Mouse (Mus musculus): ENCODE data around the gene Tiam1. TPM values are rescaled to one million over a fixed set of nuclear protein-coding genes. Genes with fewer than 3 reads are reported as not detected.

Gene Tiam1
- polyA plus RNA-seq, 1 experiment from 2014 or later, result 24.5 TPM

GRCm38 (mm10) chr16:89958982-89959381, 184.6 kb downstream of the Tiam1 start:
- WGBS, result 15% methylated on average over 12 of the region's 12 CpGs
- H3K9me3 ChIP-seq (ENCODE audit: control insufficient read depth, low read length), result no peaks in the 10 kb centered on the region
- no peaks in the 10 kb centered on the region for H3K27me3 ChIP-seq (ENCODE audit: control insufficient read depth, insufficient read depth, low read length)
- H3K36me3 ChIP-seq (ENCODE audit: control insufficient read depth, insufficient read depth, low read length), result no peaks in the 10 kb centered on the region
- peaks cover 14% of the 10 kb centered on the region for H3K4me1 ChIP-seq (ENCODE audit: control insufficient read depth, insufficient read depth, low read length)
- H3K27ac ChIP-seq (ENCODE audit: low read depth, low read length), result no peak overlapping the region
- peak overlapping the region; percentile 21 for H3K4me2 ChIP-seq (replicated peaks; ENCODE audit: low read depth, low read length)
- ATAC-seq (ENCODE audit: low FRiP score, low TSS enrichment), result peak; percentile 24; the same call in 1 of the 2 replicates
- H3K9ac ChIP-seq (ENCODE audit: low read depth, low read length), result no peak overlapping the region
- no peak overlapping the region for H3K4me3 ChIP-seq (ENCODE audit: low read length)

GRCm38 (mm10) chr16:89958030-89958429, 185.5 kb downstream of the Tiam1 start:
- no peaks in the 10 kb centered on the region for H3K36me3 ChIP-seq (ENCODE audit: control insufficient read depth, insufficient read depth, low read length)
- ATAC-seq (ENCODE audit: low FRiP score, low TSS enrichment), result no peak
- H3K27me3 ChIP-seq (ENCODE audit: control insufficient read depth, insufficient read depth, low read length), result no peaks in the 10 kb centered on the region
- WGBS, result 58% methylated on average over 10 of the region's 10 CpGs
- no peak overlapping the region for H3K9ac ChIP-seq (ENCODE audit: low read depth, low read length)
- no peak overlapping the region for H3K4me2 ChIP-seq (replicated peaks; ENCODE audit: low read depth, low read length)
- H3K4me1 ChIP-seq (ENCODE audit: control insufficient read depth, insufficient read depth, low read length), result peaks cover 14% of the 10 kb centered on the region
- H3K4me3 ChIP-seq (ENCODE audit: low read length), result no peak overlapping the region
- H3K9me3 ChIP-seq (ENCODE audit: control insufficient read depth, low read length), result no peaks in the 10 kb centered on the region
- no peak overlapping the region for H3K27ac ChIP-seq (ENCODE audit: low read depth, low read length)

- peak; percentile 58 for ATAC-seq (ENCODE audit: low FRiP score, low TSS enrichment)
These were observed 189.0 kb downstream of the Tiam1 start for GRCm38 (mm10) chr16:89954525-89954924.

GRCm38 (mm10) chr16:89954114-89954513, 189.5 kb downstream of the Tiam1 start:
- Histone ChIP-seq H3K4me2 (replicated peaks; ENCODE audit: low read depth, low read length) (no peak overlapping the region), H3K4me3 (ENCODE audit: low read length) (no peak overlapping the region), H3K27ac (ENCODE audit: low read depth, low read length) (peak overlapping the region; percentile 26; the same call in 1 of the 2 replicates), H3K36me3 (ENCODE audit: control insufficient read depth, insufficient read depth, low read length) (no peaks in the 10 kb centered on the region), H3K9ac (ENCODE audit: low read depth, low read length) (no peak overlapping the region), H3K9me3 (ENCODE audit: control insufficient read depth, low read length) (no peaks in the 10 kb centered on the region), H3K27me3 (ENCODE audit: control insufficient read depth, insufficient read depth, low read length) (no peaks in the 10 kb centered on the region), H3K4me1 (ENCODE audit: control insufficient read depth, insufficient read depth, low read length) (peaks cover 3% of the 10 kb centered on the region)
- no peak for ATAC-seq (ENCODE audit: low FRiP score, low TSS enrichment)
- 79% methylated on average over 1 of the region's 1 CpGs for WGBS

More at GRCm38 (mm10) chr16:89954525-89954924, 189.0 kb downstream of the Tiam1 start:
- Histone ChIP-seq H3K4me3 (ENCODE audit: low read length) (no peak overlapping the region), H3K27ac (ENCODE audit: low read depth, low read length) (0 out of 2 replicates have a peak overlapping the region, but pooled peaks have one; percentile 26), H3K9ac (ENCODE audit: low read depth, low read length) (no peak overlapping the region), H3K4me2 (replicated peaks; ENCODE audit: low read depth, low read length) (no peak overlapping the region), H3K4me1 (ENCODE audit: control insufficient read depth, insufficient read depth, low read length) (peaks cover 6% of the 10 kb centered on the region), H3K36me3 (ENCODE audit: control insufficient read depth, insufficient read depth, low read length) (no peaks in the 10 kb centered on the region), H3K9me3 (ENCODE audit: control insufficient read depth, low read length) (no peaks in the 10 kb centered on the region), H3K27me3 (ENCODE audit: control insufficient read depth, insufficient read depth, low read length) (no peaks in the 10 kb centered on the region)
- 56% methylated on average over 8 of the region's 8 CpGs for WGBS

GRCm38 (mm10) chr16:89952821-89953220, 190.7 kb downstream of the Tiam1 start:
- Histone ChIP-seq H3K4me2 (replicated peaks; ENCODE audit: low read depth, low read length) (no peak overlapping the region), H3K27me3 (ENCODE audit: control insufficient read depth, insufficient read depth, low read length) (no peaks in the 10 kb centered on the region), H3K4me1 (ENCODE audit: control insufficient read depth, insufficient read depth, low read length) (no peaks in the 10 kb centered on the region), H3K9me3 (ENCODE audit: control insufficient read depth, low read length) (no peaks in the 10 kb centered on the region), H3K4me3 (ENCODE audit: low read length) (no peak overlapping the region), H3K27ac (ENCODE audit: low read depth, low read length) (no peak overlapping the region), H3K9ac (ENCODE audit: low read depth, low read length) (no peak overlapping the region), H3K36me3 (ENCODE audit: control insufficient read depth, insufficient read depth, low read length) (no peaks in the 10 kb centered on the region)
- 81% methylated on average over 5 of the region's 5 CpGs for WGBS
- ATAC-seq (ENCODE audit: low FRiP score, low TSS enrichment), result no peak

- no peaks in the 10 kb centered on the region for H3K36me3 ChIP-seq (ENCODE audit: control insufficient read depth, insufficient read depth, low read length)
- no peak overlapping the region for H3K27ac ChIP-seq (ENCODE audit: low read depth, low read length)
- no peaks in the 10 kb centered on the region for H3K27me3 ChIP-seq (ENCODE audit: control insufficient read depth, insufficient read depth, low read length)
- no peak overlapping the region for H3K4me3 ChIP-seq (ENCODE audit: low read length)
- ATAC-seq (ENCODE audit: low FRiP score, low TSS enrichment), result no peak
- 60% methylated on average over 8 of the region's 8 CpGs for WGBS
- no peaks in the 10 kb centered on the region for H3K9me3 ChIP-seq (ENCODE audit: control insufficient read depth, low read length)
- no peak overlapping the region for H3K9ac ChIP-seq (ENCODE audit: low read depth, low read length)
- no peaks in the 10 kb centered on the region for H3K4me1 ChIP-seq (ENCODE audit: control insufficient read depth, insufficient read depth, low read length)
- H3K4me2 ChIP-seq (replicated peaks; ENCODE audit: low read depth, low read length), result no peak overlapping the region
These were observed 192.8 kb downstream of the Tiam1 start for GRCm38 (mm10) chr16:89950754-89951153.

GRCm38 (mm10) chr16:89950251-89950650, 193.3 kb downstream of the Tiam1 start:
- 77% methylated on average over 6 of the region's 6 CpGs for WGBS
- no peak overlapping the region for H3K27ac ChIP-seq (ENCODE audit: low read depth, low read length)

GRCm38 (mm10) chr16:89948040-89948439, 195.5 kb downstream of the Tiam1 start:
- H3K9me3 ChIP-seq (ENCODE audit: control insufficient read depth, low read length), result no peaks in the 10 kb centered on the region
- no peaks in the 10 kb centered on the region for H3K36me3 ChIP-seq (ENCODE audit: control insufficient read depth, insufficient read depth, low read length)
- H3K27ac ChIP-seq (ENCODE audit: low read depth, low read length), result no peak overlapping the region
- H3K4me3 ChIP-seq (ENCODE audit: low read length), result no peak overlapping the region
- H3K9ac ChIP-seq (ENCODE audit: low read depth, low read length), result no peak overlapping the region
- no peak overlapping the region for H3K4me2 ChIP-seq (replicated peaks; ENCODE audit: low read depth, low read length)
- no peak for ATAC-seq (ENCODE audit: low FRiP score, low TSS enrichment)
- H3K27me3 ChIP-seq (ENCODE audit: control insufficient read depth, insufficient read depth, low read length), result no peaks in the 10 kb centered on the region
- 96% methylated on average over 1 of the region's 1 CpGs for WGBS
- peaks cover 11% of the 10 kb centered on the region; the same call in 1 of the 2 replicates for H3K4me1 ChIP-seq (ENCODE audit: control insufficient read depth, insufficient read depth, low read length)

More at GRCm38 (mm10) chr16:89950251-89950650, 193.3 kb downstream of the Tiam1 start:
- Histone ChIP-seq H3K9me3 (ENCODE audit: control insufficient read depth, low read length) (no peaks in the 10 kb centered on the region), H3K4me2 (replicated peaks; ENCODE audit: low read depth, low read length) (no peak overlapping the region), H3K27me3 (ENCODE audit: control insufficient read depth, insufficient read depth, low read length) (no peaks in the 10 kb centered on the region), H3K36me3 (ENCODE audit: control insufficient read depth, insufficient read depth, low read length) (no peaks in the 10 kb centered on the region), H3K9ac (ENCODE audit: low read depth, low read length) (no peak overlapping the region), H3K4me1 (ENCODE audit: control insufficient read depth, insufficient read depth, low read length) (no peaks in the 10 kb centered on the region), H3K4me3 (ENCODE audit: low read length) (no peak overlapping the region)
- no peak for ATAC-seq (ENCODE audit: low FRiP score, low TSS enrichment)

GRCm38 (mm10) chr16:89946816-89947215, 196.8 kb downstream of the Tiam1 start:
- WGBS, result 91% methylated on average over 11 of the region's 11 CpGs
- H3K9me3 ChIP-seq (ENCODE audit: control insufficient read depth, low read length), result no peaks in the 10 kb centered on the region
- H3K4me3 ChIP-seq (ENCODE audit: low read length), result no peak overlapping the region
- no peak overlapping the region for H3K9ac ChIP-seq (ENCODE audit: low read depth, low read length)
- no peak overlapping the region for H3K4me2 ChIP-seq (replicated peaks; ENCODE audit: low read depth, low read length)
- no peaks in the 10 kb centered on the region for H3K27me3 ChIP-seq (ENCODE audit: control insufficient read depth, insufficient read depth, low read length)
- ATAC-seq (ENCODE audit: low FRiP score, low TSS enrichment), result no peak
- H3K27ac ChIP-seq (ENCODE audit: low read depth, low read length), result no peak overlapping the region
- H3K4me1 ChIP-seq (ENCODE audit: control insufficient read depth, insufficient read depth, low read length), result peaks cover 11% of the 10 kb centered on the region; the same call in 1 of the 2 replicates
- H3K36me3 ChIP-seq (ENCODE audit: control insufficient read depth, insufficient read depth, low read length), result no peaks in the 10 kb centered on the region

Data from kidney, embryonic 14.5 days (tissue).